Mouse (Mus musculus): ENCODE results near the gene Sec62.

- TF ChIP-seq GATA1 (IDR thresholded peaks at IDR 0.05; ENCODE audit: low read length) (no peak), TAL1 (IDR thresholded peaks at IDR 0.05; ENCODE audit: low read length) (no peak)
Observed at GRCm38 (mm10) chr3:30812881-30813280, 20.2 kb downstream of the Sec62 start.

All from erythroblast, embryonic 14.5 days (primary cell).